Mouse (Mus musculus) midbrain, embryonic 11.5 days (tissue): ENCODE measurements around the gene Epsti1. TPM values are rescaled to one million over a fixed set of nuclear protein-coding genes. Genes with fewer than 3 reads are reported as not detected.

Experiments used
- ATAC-seq: fragments of 200-750 bp; cut with Nextera tagmentation; 2 replicates; pipeline ENCODE4 v1.8.0; 2017; ENCODE audit warnings: moderate TSS enrichment, moderate library complexity; ENCODE audit not compliant: low FRiP score
- DNase-seq: peaks from one replicate; pipeline ENCODE4 v3.0.0; 2015; ENCODE audit warnings: low spot score; ENCODE audit errors: missing footprints
- H3K27ac ChIP-seq: fragments of 300-500 bp; sonication (generic); 2 replicates; pipeline ENCODE4 v1.5.1; 2014; ENCODE audit warnings: low read depth, low read length
- H3K27me3 ChIP-seq: fragments of 300-500 bp; sonication (generic); 2 replicates; pipeline ENCODE4 v1.6.1; 2014; ENCODE audit warnings: mild to moderate bottlenecking, low read length, moderate library complexity, mixed read lengths; ENCODE audit not compliant: control insufficient read depth, insufficient read depth
- H3K36me3 ChIP-seq: fragments of 300-500 bp; sonication (generic); 2 replicates; pipeline ENCODE4 v1.6.1; 2014; ENCODE audit warnings: mild to moderate bottlenecking, low read length, moderate library complexity, mixed read lengths; ENCODE audit not compliant: control insufficient read depth, insufficient read depth
- H3K4me1 ChIP-seq: fragments of 300-500 bp; sonication (generic); 2 replicates; pipeline ENCODE4 v1.6.1; 2014; ENCODE audit warnings: low read length; ENCODE audit not compliant: control insufficient read depth, insufficient read depth
- H3K4me2 ChIP-seq: fragments of 300-500 bp; sonication (generic); 2 replicates; pipeline ENCODE4 v1.6.1; 2014; ENCODE audit warnings: mild to moderate bottlenecking, moderate library complexity
- H3K4me3 ChIP-seq: fragments of 300-500 bp; sonication (generic); 2 replicates; pipeline ENCODE4 v1.5.1; 2014; ENCODE audit warnings: low read depth, low read length
- H3K9ac ChIP-seq: fragments of 300-500 bp; sonication (generic); 2 replicates; pipeline ENCODE4 v1.6.1; 2014; ENCODE audit warnings: low read length
- H3K9me3 ChIP-seq: fragments of 300-500 bp; sonication (generic); 2 replicates; pipeline ENCODE4 v1.6.1; 2016; ENCODE audit warnings: low read length; ENCODE audit not compliant: control insufficient read depth
- WGBS: fragments of 180-500 bp; shearing (Covaris S2); extraction: QIAGEN DNeasy Blood & Tissue Kit; methylation state at CpG from one replicate; pipeline ENCODE4 v1.1.7; 2014; 5-methylcytosine and 5-hydroxymethylcytosine counted together
- polyA plus RNA-seq: library from polyadenylated mRNA; unstranded; fragments of >200 nt; fragmentation: Nextera tagmentation; extraction: Ambion mirVana; gene quantifications from 2 replicates; pipeline ENCODE4 v1.2.1, GENCODE M21; 2014

The Epsti1 gene
- polyA plus RNA-seq = 0.31 and 0.44 TPM in 2 replicates

DNA sequence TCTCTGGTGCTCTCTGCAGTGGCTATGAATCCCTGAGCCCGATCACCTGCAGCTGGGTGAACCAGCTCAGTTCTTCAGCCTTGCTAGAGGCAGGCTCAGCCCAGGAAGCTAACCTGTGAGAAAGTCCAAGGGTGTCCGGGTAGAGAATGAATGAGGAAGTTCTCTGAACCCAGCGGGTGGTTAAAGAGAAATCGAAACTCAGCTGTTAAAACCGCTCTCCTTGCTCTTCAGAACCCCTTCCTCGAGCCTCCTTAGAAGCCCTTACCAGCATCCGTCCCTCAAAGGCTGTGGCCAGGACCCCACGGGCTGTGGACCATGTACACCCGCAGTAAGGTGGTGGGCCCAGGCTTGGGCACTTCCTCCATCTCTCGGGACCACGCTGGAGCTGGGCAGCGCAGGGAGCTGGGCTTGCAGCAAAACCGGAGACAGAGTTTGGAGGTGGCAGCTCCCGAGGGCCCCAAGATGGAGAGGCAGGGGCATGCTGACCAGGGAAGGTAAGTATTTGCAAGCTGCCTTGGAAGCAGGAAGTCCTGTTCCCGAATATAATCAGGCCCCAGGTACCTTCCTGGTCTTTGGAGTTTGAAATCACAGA is at the start of gene Epsti1:
Gene Epsti1 (plus strand): TSS at position 69 of the 592 bp plus-strand sequence.
- H3K27ac ChIP-seq = no peak within 1 kb of the TSS
- no peaks in the 10 kb centered on the region for H3K36me3 ChIP-seq
- H3K27me3 ChIP-seq = no peaks in the 10 kb centered on the region
- ATAC-seq = no peak
- no peak within 1 kb of the TSS for H3K4me2 ChIP-seq
- H3K9ac ChIP-seq = no peak within 1 kb of the TSS
- H3K4me1 ChIP-seq = no peaks in the 10 kb centered on the region
- H3K9me3 ChIP-seq = no peaks in the 10 kb centered on the region
- no peak within 1 kb of the TSS for H3K4me3 ChIP-seq
- 67% methylated on average over 15 of the region's 15 CpGs for WGBS
- peak; percentile 69 for DNase-seq

DNA sequence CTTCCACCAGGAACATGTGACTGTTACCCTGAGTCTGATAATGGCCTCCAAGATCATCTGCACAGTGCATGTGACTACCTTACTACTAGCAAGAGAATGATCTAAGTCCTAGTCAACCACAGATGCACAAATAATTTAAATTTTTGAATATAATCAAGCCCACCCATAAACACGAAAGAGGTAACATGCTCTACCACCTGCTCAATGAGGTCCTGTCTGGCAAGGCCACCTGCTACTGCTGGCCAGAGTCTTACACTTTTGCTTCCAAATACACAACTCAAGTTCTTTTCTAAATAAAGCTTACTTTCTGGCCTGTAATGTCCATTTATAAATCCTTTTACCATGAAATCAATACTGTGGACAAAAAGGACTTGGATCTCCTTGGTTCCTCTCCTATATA is 44.1 kb upstream of the Epsti1 start:
- no peaks in the 10 kb centered on the region for H3K36me3 ChIP-seq
- H3K27ac ChIP-seq = no peak overlapping the region
- no peak overlapping the region for H3K9ac ChIP-seq
- 90% methylated on average over 1 of the region's 1 CpGs for WGBS
- no peak overlapping the region for H3K4me3 ChIP-seq
- H3K4me2 ChIP-seq = no peak overlapping the region
- no peaks in the 10 kb centered on the region for H3K9me3 ChIP-seq
- H3K27me3 ChIP-seq = no peaks in the 10 kb centered on the region
- H3K4me1 ChIP-seq = no peaks in the 10 kb centered on the region; the same call in 1 of the 2 replicates
- no peak for ATAC-seq
- DNase-seq = no peak

DNA sequence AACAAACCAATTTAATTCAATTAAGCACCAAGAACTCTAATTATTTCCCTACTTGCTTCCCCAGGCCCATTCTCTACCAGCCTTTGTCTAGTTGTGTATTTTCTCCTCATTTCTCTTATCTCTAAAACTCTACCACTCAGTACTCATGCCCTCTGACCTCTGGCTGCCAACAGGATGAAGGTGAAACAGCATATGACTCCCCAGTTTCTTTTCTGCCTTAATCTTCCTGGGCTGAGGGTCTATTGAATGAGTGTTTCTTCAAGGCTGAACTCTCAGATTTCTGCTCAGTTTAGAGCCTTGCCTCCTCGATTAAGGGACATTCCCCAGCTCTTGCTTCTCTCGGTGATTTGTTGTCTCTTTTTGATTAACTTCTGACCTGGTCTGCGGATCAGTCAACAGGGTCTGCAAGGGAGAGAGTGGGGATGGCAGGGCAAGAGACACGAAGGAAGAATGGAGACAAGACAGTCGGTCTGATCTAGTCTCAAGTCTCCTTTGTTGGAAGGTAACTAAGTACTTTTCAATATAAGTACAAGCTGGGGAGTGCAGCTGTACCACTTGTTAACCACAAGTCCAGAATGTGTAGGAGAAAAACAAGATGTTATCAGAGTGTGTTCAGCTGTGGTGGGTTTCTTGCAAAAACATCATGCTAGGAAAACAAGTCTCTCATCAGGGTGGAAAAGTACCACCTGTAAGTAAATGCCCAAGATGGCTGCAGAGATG is 43.0 kb upstream of the Epsti1 start:
- H3K9me3 ChIP-seq = no peaks in the 10 kb centered on the region
- H3K36me3 ChIP-seq = no peaks in the 10 kb centered on the region
- WGBS = 56% methylated on average over 5 of the region's 5 CpGs
- DNase-seq (no peak), ATAC-seq (no peak)
- H3K9ac ChIP-seq = no peak overlapping the region
- H3K4me3 ChIP-seq = no peak overlapping the region
- no peaks in the 10 kb centered on the region for H3K27me3 ChIP-seq
- H3K4me2 ChIP-seq = no peak overlapping the region
- no peaks in the 10 kb centered on the region; the same call in 1 of the 2 replicates for H3K4me1 ChIP-seq
- no peak overlapping the region for H3K27ac ChIP-seq

DNA sequence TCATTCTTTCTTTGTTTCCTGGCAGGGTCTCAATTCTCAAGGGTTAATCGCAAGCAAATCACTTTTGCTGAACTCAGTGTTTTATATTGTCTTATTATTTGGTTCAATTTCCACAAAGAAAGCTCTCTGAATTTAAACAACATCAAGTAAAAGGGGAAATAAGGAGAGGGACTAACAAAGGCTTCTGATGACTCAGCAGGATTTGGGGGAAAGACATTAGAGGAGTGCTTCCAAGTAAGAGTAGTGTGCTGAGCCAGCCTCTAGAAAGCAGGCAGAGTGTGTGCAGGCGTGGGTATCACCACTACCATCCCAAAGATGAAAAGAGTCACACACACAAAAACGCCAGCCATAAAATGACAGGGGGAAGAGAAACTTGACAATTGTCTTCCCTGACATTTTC is 40.0 kb upstream of the Epsti1 start:
- 66% methylated on average over 3 of the region's 3 CpGs for WGBS
- no peaks in the 10 kb centered on the region for H3K27me3 ChIP-seq
- no peaks in the 10 kb centered on the region for H3K9me3 ChIP-seq
- H3K4me1 ChIP-seq = no peaks in the 10 kb centered on the region; the same call in 1 of the 2 replicates
- no peaks in the 10 kb centered on the region for H3K36me3 ChIP-seq
- ATAC-seq (no peak), DNase-seq (no peak)
- H3K4me2 ChIP-seq = no peak overlapping the region
- no peak overlapping the region for H3K27ac ChIP-seq
- H3K9ac ChIP-seq = no peak overlapping the region
- H3K4me3 ChIP-seq = no peak overlapping the region

DNA sequence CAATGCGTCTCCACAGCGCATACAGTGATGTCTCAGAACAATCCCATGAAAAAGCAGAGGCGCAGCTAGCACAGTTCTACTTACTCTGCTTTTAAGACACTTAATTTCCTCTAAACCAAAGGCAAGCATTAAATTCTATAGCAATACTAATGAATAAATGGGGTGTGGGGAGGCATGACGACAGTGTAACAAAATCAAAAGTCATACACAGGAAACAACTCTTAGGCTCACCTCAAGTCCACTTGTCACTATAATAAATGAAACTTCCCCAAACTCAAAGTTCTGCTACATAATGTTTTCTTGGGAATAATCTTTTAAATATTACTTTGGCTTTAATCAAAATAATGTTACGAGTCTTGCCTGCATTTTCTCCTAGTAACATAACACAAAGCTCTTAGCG is 39.5 kb upstream of the Epsti1 start:
- DNase-seq = no peak

DNA sequence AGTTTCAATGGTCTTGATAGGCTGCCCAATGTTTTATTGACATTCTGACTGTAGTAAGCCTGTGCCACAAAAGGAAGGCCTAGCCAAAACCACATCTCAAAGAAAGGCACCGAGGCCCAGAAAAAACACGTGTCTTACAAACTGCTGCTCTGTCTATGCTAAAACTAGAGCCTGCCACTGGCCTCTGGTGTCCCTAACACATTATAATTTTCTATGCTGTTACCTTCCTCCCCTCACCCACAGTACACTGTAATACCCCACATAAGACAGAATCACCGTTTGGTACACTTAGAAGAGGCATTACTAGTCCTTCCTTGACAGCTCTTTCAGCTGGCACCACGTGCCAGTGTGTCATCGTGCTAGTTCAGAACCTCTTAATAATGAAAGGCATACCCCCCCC is 36.4 kb upstream of the Epsti1 start:
- H3K27ac ChIP-seq = no peak overlapping the region
- WGBS = 88% methylated on average over 5 of the region's 5 CpGs
- H3K4me3 ChIP-seq = no peak overlapping the region
- ATAC-seq (no peak), DNase-seq (no peak)
- no peaks in the 10 kb centered on the region for H3K27me3 ChIP-seq
- no peaks in the 10 kb centered on the region for H3K9me3 ChIP-seq
- no peak overlapping the region for H3K4me2 ChIP-seq
- no peak overlapping the region for H3K9ac ChIP-seq
- H3K36me3 ChIP-seq = no peaks in the 10 kb centered on the region
- no peaks in the 10 kb centered on the region; the same call in 1 of the 2 replicates for H3K4me1 ChIP-seq

More for the DNA sequence above, 39.5 kb upstream of the Epsti1 start:
- Histone ChIP-seq H3K36me3 (no peaks in the 10 kb centered on the region), H3K4me1 (no peaks in the 10 kb centered on the region; the same call in 1 of the 2 replicates), H3K4me3 (no peak overlapping the region), H3K4me2 (no peak overlapping the region), H3K9ac (no peak overlapping the region), H3K9me3 (no peaks in the 10 kb centered on the region), H3K27me3 (no peaks in the 10 kb centered on the region), H3K27ac (no peak overlapping the region)
- WGBS = 87% methylated on average over 6 of the region's 6 CpGs
- ATAC-seq = no peak

DNA sequence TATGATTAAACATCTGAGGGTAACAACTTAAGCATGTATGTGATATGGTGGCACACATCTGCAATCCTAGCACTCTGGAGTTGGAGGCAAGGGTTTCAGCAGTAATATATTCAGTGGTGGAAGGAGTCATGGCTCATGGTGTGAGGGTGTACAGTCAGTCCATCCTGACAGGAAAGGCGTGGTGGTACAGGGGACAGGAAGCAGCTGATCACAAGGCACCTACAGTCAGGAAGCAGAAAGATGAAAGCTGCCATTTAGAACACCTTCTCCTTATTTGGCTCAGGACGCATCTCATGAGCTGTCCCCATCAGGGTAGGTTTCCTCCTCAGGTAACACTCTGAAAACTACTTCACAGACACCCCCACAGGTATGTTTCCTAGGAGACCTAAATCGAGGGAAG is 33.1 kb upstream of the Epsti1 start:
- H3K36me3 ChIP-seq = no peaks in the 10 kb centered on the region
- no peaks in the 10 kb centered on the region for H3K9me3 ChIP-seq
- 94% methylated on average over 3 of the region's 3 CpGs for WGBS
- no peak for DNase-seq
- H3K4me3 ChIP-seq = no peak overlapping the region
- H3K27ac ChIP-seq = no peak overlapping the region
- no peaks in the 10 kb centered on the region for H3K27me3 ChIP-seq
- no peak for ATAC-seq
- H3K9ac ChIP-seq = no peak overlapping the region
- H3K4me2 ChIP-seq = no peak overlapping the region
- no peaks in the 10 kb centered on the region; the same call in 1 of the 2 replicates for H3K4me1 ChIP-seq

DNA sequence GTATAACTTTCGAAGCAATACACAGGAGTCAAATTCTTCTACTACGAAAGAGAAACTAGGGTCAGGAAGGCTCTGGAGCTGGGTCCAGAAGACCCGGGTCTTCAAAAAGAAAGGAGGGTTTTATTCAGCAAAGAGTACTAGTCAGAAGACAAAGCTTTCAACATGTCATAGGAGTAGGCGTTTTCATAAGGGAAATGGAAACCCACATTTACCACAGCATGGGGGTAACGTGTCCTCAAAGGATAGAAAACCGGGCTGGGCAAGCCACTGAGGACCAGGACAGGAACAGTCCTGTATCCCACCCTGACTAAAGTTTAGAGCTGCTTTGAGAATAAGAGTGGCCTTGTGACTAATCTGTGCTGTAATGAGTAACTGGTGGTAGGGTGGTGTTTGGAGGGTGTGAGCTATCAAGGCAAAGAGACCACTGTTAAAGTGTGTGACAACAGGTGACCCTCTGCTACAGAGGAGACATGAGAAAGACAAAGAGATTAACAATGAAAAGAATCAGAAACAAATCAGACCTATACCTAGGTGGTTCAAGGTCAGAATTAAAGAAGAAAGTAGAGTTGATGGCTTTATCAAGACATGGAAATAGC is 32.6 kb upstream of the Epsti1 start:
- H3K9ac ChIP-seq = no peak overlapping the region
- no peaks in the 10 kb centered on the region for H3K9me3 ChIP-seq
- no peaks in the 10 kb centered on the region for H3K27me3 ChIP-seq
- H3K27ac ChIP-seq = no peak overlapping the region
- WGBS = 92% methylated on average over 6 of the region's 6 CpGs
- H3K4me1 ChIP-seq = no peaks in the 10 kb centered on the region; the same call in 1 of the 2 replicates
- DNase-seq (no peak), ATAC-seq (no peak)
- no peak overlapping the region for H3K4me3 ChIP-seq
- no peaks in the 10 kb centered on the region for H3K36me3 ChIP-seq
- no peak overlapping the region for H3K4me2 ChIP-seq
